Mouse (Mus musculus) embryonic facial prominence, embryonic 10.5 days (tissue): Measurements from ENCODE around the gene Nfx1. TPM values are rescaled to one million over a fixed set of nuclear protein-coding genes. Genes with fewer than 3 reads are reported as not detected.

Experiments
- DNase-seq: peaks from one replicate; pipeline ENCODE4 v3.0.0-alpha.2; 2017; ENCODE audit warnings: low spot score
- H3K27ac ChIP-seq: fragments of 300-500 bp; sonication (generic); replicated peaks from 2 replicates; pipeline ENCODE4 v1.5.1; 2016; ENCODE audit warnings: mild to moderate bottlenecking
- H3K27me3 ChIP-seq: fragments of 300-500 bp; sonication (generic); replicated peaks from 2 replicates; pipeline ENCODE4 v1.6.1; 2016; ENCODE audit warnings: low read depth, mild to moderate bottlenecking; ENCODE audit not compliant: poor library complexity, severe bottlenecking
- H3K36me3 ChIP-seq: fragments of 300-500 bp; sonication (generic); replicated peaks from 2 replicates; pipeline ENCODE4 v1.6.1; 2016; ENCODE audit warnings: mild to moderate bottlenecking, moderate library complexity
- H3K4me1 ChIP-seq: fragments of 300-500 bp; sonication (generic); 2 replicates; pipeline ENCODE4 v1.6.1; 2016
- H3K4me3 ChIP-seq: fragments of 300-500 bp; sonication (generic); 2 replicates; pipeline ENCODE4 v1.5.1; 2016; ENCODE audit warnings: mild to moderate bottlenecking, moderate library complexity
- H3K9me3 ChIP-seq: fragments of 300-500 bp; sonication (generic); 2 replicates; pipeline ENCODE4 v1.6.1; 2016; ENCODE audit warnings: mild to moderate bottlenecking
- WGBS: fragments of 180-500 bp; shearing (Covaris S2); methylation state at CpG from one replicate; pipeline ENCODE4 v1.1.7; 2016; 5-methylcytosine and 5-hydroxymethylcytosine counted together
- polyA plus RNA-seq: library from polyadenylated mRNA; unstranded; fragments of >200 nt; fragmentation: Nextera tagmentation; extraction: Ambion mirVana; gene quantifications from 2 replicates; pipeline ENCODE4 v1.2.1, GENCODE M21; 2016

Nfx1 gene
- polyA plus RNA-seq, 1 experiment from 2014 or later: 101 TPM

GRCm38 (mm10) chr4:41031242-41031641, 60.5 kb downstream of the Nfx1 start:
- no peak for DNase-seq
- no peaks in the 10 kb centered on the region for H3K9me3 ChIP-seq
- H3K4me3 ChIP-seq: no peak overlapping the region
- no peaks in the 10 kb centered on the region for H3K27me3 ChIP-seq
- no peak overlapping the region; the same call in 1 of the 2 replicates for H3K27ac ChIP-seq
- peaks cover 24% of the 10 kb centered on the region for H3K36me3 ChIP-seq
- 68% methylated on average over 3 of the region's 3 CpGs for WGBS
- peaks cover 13% of the 10 kb centered on the region for H3K4me1 ChIP-seq

- DNase-seq: no peak
- H3K27ac ChIP-seq: no peak overlapping the region
- H3K36me3 ChIP-seq: no peaks in the 10 kb centered on the region
- no peak overlapping the region for H3K4me3 ChIP-seq
- WGBS: 61% methylated on average over 3 of the region's 3 CpGs
- no peaks in the 10 kb centered on the region for H3K9me3 ChIP-seq
- no peaks in the 10 kb centered on the region for H3K27me3 ChIP-seq
- no peaks in the 10 kb centered on the region for H3K4me1 ChIP-seq
Measured at GRCm38 (mm10) chr4:41037942-41038341, 67.2 kb downstream of the Nfx1 start.

- Histone ChIP-seq H3K4me3 (no peak overlapping the region), H3K36me3 (no peaks in the 10 kb centered on the region), H3K9me3 (no peaks in the 10 kb centered on the region), H3K4me1 (no peaks in the 10 kb centered on the region), H3K27me3 (no peaks in the 10 kb centered on the region), H3K27ac (no peak overlapping the region)
- DNase-seq: no peak
- 82% methylated on average over 7 of the region's 7 CpGs for WGBS
Measured at GRCm38 (mm10) chr4:41040983-41041382, 70.3 kb downstream of the Nfx1 start.

- DNase-seq: no peak
- H3K27me3 ChIP-seq: no peaks in the 10 kb centered on the region
- H3K36me3 ChIP-seq: no peaks in the 10 kb centered on the region
- no peak overlapping the region for H3K4me3 ChIP-seq
- H3K4me1 ChIP-seq: peaks cover 7% of the 10 kb centered on the region
- H3K27ac ChIP-seq: no peak overlapping the region
- WGBS: 87% methylated on average over 12 of the region's 12 CpGs
- H3K9me3 ChIP-seq: no peaks in the 10 kb centered on the region
Measured at GRCm38 (mm10) chr4:41042880-41043279, 72.2 kb downstream of the Nfx1 start.

DNA sequence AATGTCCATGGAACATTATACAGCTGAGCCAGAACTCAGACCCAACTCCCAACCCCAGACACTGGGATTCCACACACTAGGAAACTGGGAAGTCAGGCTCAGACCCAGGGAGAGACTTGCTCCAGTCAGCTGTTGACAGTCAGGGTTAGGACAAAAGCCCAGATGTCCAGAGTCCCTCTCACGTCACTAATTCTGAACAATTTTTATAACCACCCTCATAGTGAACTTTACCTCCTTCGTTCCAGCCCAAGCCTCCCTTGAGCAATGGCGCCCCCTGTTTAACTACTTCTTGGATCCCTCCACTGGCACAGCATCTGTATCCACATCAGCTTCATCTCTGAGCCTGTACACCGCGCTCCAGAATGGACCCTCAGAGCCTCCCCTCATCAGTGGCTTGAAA, 73.3 kb downstream of the Nfx1 start:
- Histone ChIP-seq H3K4me3 (no peak overlapping the region), H3K36me3 (no peaks in the 10 kb centered on the region), H3K27me3 (no peaks in the 10 kb centered on the region), H3K9me3 (no peaks in the 10 kb centered on the region), H3K27ac (no peak overlapping the region), H3K4me1 (peaks cover 15% of the 10 kb centered on the region)
- WGBS: 70% methylated on average over 5 of the region's 5 CpGs
- DNase-seq: no peak

DNA sequence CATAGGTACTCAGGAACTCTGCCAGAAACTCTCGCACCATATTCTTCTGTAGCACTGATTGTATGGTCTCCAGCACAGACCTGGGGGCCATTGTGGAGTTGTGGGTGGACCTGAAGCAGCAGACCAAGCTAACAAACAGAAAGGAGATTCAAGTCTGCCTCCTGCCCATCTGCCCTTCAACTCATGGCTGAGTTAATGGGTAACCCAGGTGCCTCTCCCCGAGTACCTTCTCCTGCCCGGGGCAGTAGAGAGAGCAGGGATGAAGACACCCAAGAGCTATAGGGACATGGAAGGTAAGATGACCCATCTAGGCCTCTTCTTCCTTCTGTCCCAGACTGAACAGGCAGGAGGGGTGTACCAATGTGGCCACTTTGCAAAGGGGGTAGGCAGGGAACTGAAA, 74.6 kb downstream of the Nfx1 start:
- Histone ChIP-seq H3K9me3 (no peaks in the 10 kb centered on the region), H3K27ac (no peak overlapping the region), H3K27me3 (no peaks in the 10 kb centered on the region), H3K4me1 (peaks cover 15% of the 10 kb centered on the region), H3K4me3 (no peak overlapping the region), H3K36me3 (no peaks in the 10 kb centered on the region)
- no peak for DNase-seq
- 89% methylated on average over 3 of the region's 3 CpGs for WGBS

DNA sequence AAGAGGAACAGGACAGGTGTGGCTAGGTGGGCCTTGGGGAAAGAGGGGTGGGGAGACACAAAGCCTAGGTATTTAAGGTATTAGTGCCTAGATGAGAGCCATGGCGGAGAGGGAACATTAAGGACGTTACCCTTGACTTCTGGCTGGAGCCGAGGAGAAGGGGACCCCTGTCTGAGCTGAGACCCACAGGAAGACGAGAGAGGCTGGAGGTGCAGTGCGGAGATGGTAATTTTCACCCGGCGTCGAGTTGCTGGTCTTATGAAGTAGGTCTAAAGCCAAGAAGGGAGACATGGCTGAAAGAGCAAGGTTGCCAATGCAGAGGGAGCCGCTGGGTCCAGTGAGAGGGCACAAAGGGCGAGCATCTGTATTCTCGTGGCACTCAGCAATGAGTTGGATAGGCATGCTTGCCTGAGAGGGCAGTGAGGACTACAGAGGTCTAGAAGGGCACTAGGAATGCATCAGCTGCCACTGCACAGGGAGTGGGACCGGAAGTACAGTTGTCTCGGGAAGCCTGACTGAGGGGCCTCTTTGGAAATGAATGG, 75.6 kb downstream of the Nfx1 start:
- H3K4me3 ChIP-seq: no peak overlapping the region
- H3K9me3 ChIP-seq: no peaks in the 10 kb centered on the region
- H3K36me3 ChIP-seq: no peaks in the 10 kb centered on the region
- H3K4me1 ChIP-seq: peaks cover 19% of the 10 kb centered on the region
- WGBS: 83% methylated on average over 13 of the region's 13 CpGs
- no peaks in the 10 kb centered on the region for H3K27me3 ChIP-seq
- DNase-seq: no peak
- no peak overlapping the region for H3K27ac ChIP-seq

GRCm38 (mm10) chr4:41047524-41048271, 77.0 kb downstream of the Nfx1 start, which contains the start of gene Aqp7:
Gene Aqp7 (minus strand): TSS chr4:41048139.
- Histone ChIP-seq H3K4me3 (no peak within 1 kb of the TSS), H3K27ac (peak within 1 kb of the TSS; percentile 20), H3K36me3 (no peaks in the 10 kb centered on the region), H3K9me3 (no peaks in the 10 kb centered on the region), H3K4me1 (peaks cover 19% of the 10 kb centered on the region), H3K27me3 (no peaks in the 10 kb centered on the region)
- WGBS: 30% methylated on average over 9 of the region's 9 CpGs
- DNase-seq: peak; percentile 40

GRCm38 (mm10) chr4:41048926-41049325, 78.2 kb downstream of the Nfx1 start:
- Histone ChIP-seq H3K36me3 (no peaks in the 10 kb centered on the region), H3K27ac (no peak overlapping the region), H3K4me1 (peaks cover 19% of the 10 kb centered on the region), H3K4me3 (no peak overlapping the region), H3K9me3 (no peaks in the 10 kb centered on the region), H3K27me3 (no peaks in the 10 kb centered on the region)
- 67% methylated on average over 2 of the region's 2 CpGs for WGBS
- no peak for DNase-seq

DNA sequence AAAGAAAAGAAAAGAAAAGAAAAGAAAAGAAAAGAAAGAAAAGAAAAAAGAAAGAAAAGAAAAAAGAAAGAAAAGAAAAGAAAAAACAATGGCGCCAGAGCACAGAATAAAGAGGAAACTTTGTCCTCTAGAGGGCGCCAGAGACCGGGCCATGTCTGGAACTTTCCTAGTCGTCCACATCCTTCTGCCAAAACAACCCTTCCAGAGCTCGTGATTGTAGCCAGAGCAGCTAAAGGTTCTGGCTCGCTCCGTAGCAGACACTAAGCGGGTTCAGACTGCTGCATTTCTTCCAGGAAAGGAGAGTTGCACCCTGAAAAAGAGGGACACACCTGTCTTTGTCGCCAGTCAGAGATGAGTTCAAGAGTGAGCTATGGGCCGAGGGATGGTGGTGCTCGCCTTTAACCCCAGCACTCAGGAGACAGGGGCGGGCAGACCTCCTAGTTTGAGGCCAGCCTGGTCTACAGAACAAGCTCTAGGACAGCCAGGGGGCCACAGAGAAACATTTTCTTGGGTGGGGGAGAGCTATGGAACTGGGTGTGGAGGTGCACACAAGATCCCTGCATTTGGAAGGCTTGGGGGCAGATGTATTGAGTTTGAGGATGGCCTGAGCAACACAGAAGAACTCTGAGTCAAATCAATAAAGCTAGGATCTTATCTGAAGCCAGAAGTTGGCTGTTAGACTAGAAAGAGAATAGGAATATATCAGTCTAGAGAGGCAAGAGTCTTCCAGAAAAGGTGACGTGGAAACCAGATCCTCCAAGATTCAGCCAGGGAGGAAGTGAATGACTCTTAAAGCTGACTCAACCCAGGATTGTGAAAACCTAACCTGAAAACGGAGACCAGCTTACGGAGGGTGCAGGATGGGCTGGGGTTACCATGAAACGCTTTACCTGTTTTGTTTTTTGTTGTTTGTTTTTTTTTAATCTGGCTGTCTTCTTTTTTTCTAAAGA, 80.3 kb downstream of the Nfx1 start:
- Histone ChIP-seq H3K4me1 (peaks cover 26% of the 10 kb centered on the region), H3K9me3 (no peaks in the 10 kb centered on the region), H3K36me3 (no peaks in the 10 kb centered on the region), H3K27ac (peak overlapping the region; percentile 58), H3K4me3 (peak overlapping the region; percentile 38), H3K27me3 (no peaks in the 10 kb centered on the region)
- WGBS: 37% methylated on average over 16 of the region's 16 CpGs
- peak; percentile 86 for DNase-seq

DNA sequence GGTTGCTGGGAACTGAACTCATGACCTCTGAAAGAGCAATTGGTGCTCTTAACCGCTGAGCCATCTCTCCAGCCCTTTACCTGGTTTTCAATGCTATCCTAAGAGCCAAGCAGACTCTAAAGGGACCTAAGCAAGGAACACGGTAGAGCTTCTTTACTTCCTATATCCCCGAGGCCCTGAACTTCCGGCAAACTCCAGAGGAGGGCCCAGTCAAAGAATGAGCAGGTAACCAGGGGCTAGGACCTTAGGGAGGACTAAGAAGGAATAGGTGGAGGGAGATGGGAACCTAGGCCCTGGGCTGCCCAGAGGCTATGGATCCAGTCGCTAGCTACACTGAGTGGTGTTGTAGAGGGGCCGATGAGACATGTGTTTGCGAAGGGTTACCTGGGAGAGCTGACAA, 81.1 kb downstream of the Nfx1 start:
- H3K36me3 ChIP-seq: no peaks in the 10 kb centered on the region
- no peak for DNase-seq
- 73% methylated on average over 7 of the region's 7 CpGs for WGBS
- H3K9me3 ChIP-seq: no peaks in the 10 kb centered on the region
- H3K4me3 ChIP-seq: no peak overlapping the region
- no peaks in the 10 kb centered on the region for H3K27me3 ChIP-seq
- H3K27ac ChIP-seq: no peak overlapping the region
- peaks cover 26% of the 10 kb centered on the region for H3K4me1 ChIP-seq

GRCm38 (mm10) chr4:41055111-41055510, 84.4 kb downstream of the Nfx1 start:
- Histone ChIP-seq H3K4me3 (no peak overlapping the region), H3K36me3 (no peaks in the 10 kb centered on the region), H3K4me1 (peaks cover 11% of the 10 kb centered on the region), H3K27ac (no peak overlapping the region), H3K9me3 (no peaks in the 10 kb centered on the region), H3K27me3 (no peaks in the 10 kb centered on the region)
- DNase-seq: no peak
- WGBS: 78% methylated on average over 13 of the region's 13 CpGs
